Comparison of ENCODE assay signal across 14 mouse cellular contexts in genomic region chr11:76349833-76350232, GRCm38 (mm10). TPM values are rescaled to one million over a fixed set of nuclear protein-coding genes. Genes with fewer than 3 reads are reported as not detected.
DNase-seq lines count a peak whose midpoint lies in the region; ATAC-seq and TF ChIP-seq lines count a peak whose summit lies in the region.
"Had no signal": no experiment of that assay in that cellular context is flagged by ENCODE, and none has a peak within 500 bp of the region (broad histone marks: within the 10 kb centered on the region; RNA-seq: fewer than 3 reads in every experiment).

No protein-coding gene starts in this region.

- TF ChIP-seq POLR2A in ES-Bruce4 (IDR thresholded peaks at IDR 0.05; ENCODE audit: insufficient read depth, low read length): no peak
- TF ChIP-seq POLR2A in lung, adult 2 months (IDR thresholded peaks at IDR 0.05; ENCODE audit: borderline replicate concordance, extremely low read depth, low read depth, low read length): no peak

- H3K27ac ChIP-seq in hindbrain, embryonic 11.5 days (ENCODE audit: low read depth, low read length): peak overlapping the region; percentile 34; the same call in 1 of the 2 replicates
- H3K27ac ChIP-seq in hindbrain, postnatal 0 days: no peak overlapping the region
- H3K27ac ChIP-seq in ES-Bruce4 (ENCODE audit: insufficient read depth, low read length): peak overlapping the region; percentile 0; the same call in 1 of the 2 replicates
- H3K27ac ChIP-seq in embryonic facial prominence, embryonic 13.5 days: peak overlapping the region; percentile 60; the same call in 1 of the 2 replicates
- peak overlapping the region; percentile 70; the same call in 1 of the 2 replicates for H3K27ac ChIP-seq in limb, embryonic 13.5 days
- H3K27ac ChIP-seq: left cerebral cortex, adult 2 months; liver, embryonic 12.5 days had no signal

- TF ChIP-seq EP300 in ES-Bruce4 (IDR thresholded peaks at IDR 0.05; ENCODE audit: insufficient read depth, low read depth, low read length): no peak

- intact Hi-C loops in gastrocnemius, postnatal 36 days (cut with DNase I): no loop called here

- ATAC-seq in hindbrain, embryonic 11.5 days (ENCODE audit: low FRiP score): no peak
- no peak for ATAC-seq in hindbrain, postnatal 0 days
- no peak for ATAC-seq in embryonic facial prominence, embryonic 13.5 days (ENCODE audit: insufficient number of reproducible peaks, insufficient read depth, low FRiP score, low TSS enrichment, low read depth)
- no peak for ATAC-seq in limb, embryonic 13.5 days (ENCODE audit: low FRiP score, low read depth)
- ATAC-seq: intestine, embryonic 16.5 days; liver, embryonic 12.5 days had no signal

- H3K9me3 ChIP-seq in hindbrain, embryonic 11.5 days (ENCODE audit: control insufficient read depth, low read length): no peaks in the 10 kb centered on the region
- H3K9me3 ChIP-seq in hindbrain, postnatal 0 days (ENCODE audit: low read length): no peaks in the 10 kb centered on the region
- H3K9me3 ChIP-seq in ES-Bruce4 (replicated peaks; ENCODE audit: control insufficient read depth, insufficient read depth, low read length, poor library complexity, severe bottlenecking): no peaks in the 10 kb centered on the region
- H3K9me3 ChIP-seq in embryonic facial prominence, embryonic 13.5 days: no peaks in the 10 kb centered on the region
- no peaks in the 10 kb centered on the region for H3K9me3 ChIP-seq in limb, embryonic 13.5 days
- H3K9me3 ChIP-seq: liver, embryonic 12.5 days had no signal

- H3K27me3 ChIP-seq in hindbrain, embryonic 11.5 days (ENCODE audit: control insufficient read depth, insufficient read depth, low read length): no peaks in the 10 kb centered on the region
- H3K27me3 ChIP-seq in hindbrain, postnatal 0 days (ENCODE audit: insufficient read depth, low read length): no peaks in the 10 kb centered on the region
- no peaks in the 10 kb centered on the region for H3K27me3 ChIP-seq in ES-Bruce4 (ENCODE audit: control insufficient read depth, insufficient read depth, low read length, poor library complexity, severe bottlenecking)
- H3K27me3 ChIP-seq in embryonic facial prominence, embryonic 13.5 days: no peaks in the 10 kb centered on the region
- no peaks in the 10 kb centered on the region for H3K27me3 ChIP-seq in limb, embryonic 13.5 days
- H3K27me3 ChIP-seq: liver, embryonic 12.5 days had no signal

- WGBS in hindbrain, embryonic 11.5 days: 51% methylated on average over 5 of the region's 5 CpGs
- 41% methylated on average over 5 of the region's 5 CpGs for WGBS in hindbrain, postnatal 0 days
- WGBS in embryonic facial prominence, embryonic 13.5 days: 51% methylated on average over 5 of the region's 5 CpGs
- WGBS in limb, embryonic 13.5 days: 51% methylated on average over 5 of the region's 5 CpGs
- WGBS in lung, adult 2 months: 80% methylated on average over 5 of the region's 5 CpGs

- no peak overlapping the region for H3K4me2 ChIP-seq in hindbrain, embryonic 11.5 days (replicated peaks; ENCODE audit: low read depth, low read length)
- no peak overlapping the region for H3K4me2 ChIP-seq in hindbrain, postnatal 0 days (ENCODE audit: low read depth, low read length)
- H3K4me2 ChIP-seq in embryonic facial prominence, embryonic 13.5 days: peak overlapping the region; percentile 16; the same call in 1 of the 2 replicates
- peak overlapping the region; percentile 7; the same call in 1 of the 2 replicates for H3K4me2 ChIP-seq in limb, embryonic 13.5 days (replicated peaks)
- H3K4me2 ChIP-seq: liver, embryonic 12.5 days had no signal

- TF ChIP-seq CTCF in hindbrain, postnatal 0 days (IDR thresholded peaks at IDR 0.05; ENCODE audit: low read depth): no peak
- TF ChIP-seq CTCF in ES-Bruce4 (IDR thresholded peaks at IDR 0.05; ENCODE audit: low read depth, low read length): no peak
- no peak for TF ChIP-seq CTCF in lung, adult 2 months (IDR thresholded peaks at IDR 0.05; ENCODE audit: insufficient read depth, low read length)

- H3K36me3 ChIP-seq in hindbrain, embryonic 11.5 days (ENCODE audit: control insufficient read depth, insufficient read depth, low read length): no peaks in the 10 kb centered on the region
- H3K36me3 ChIP-seq in hindbrain, postnatal 0 days (ENCODE audit: insufficient read depth, low read length): no peaks in the 10 kb centered on the region
- H3K36me3 ChIP-seq in ES-Bruce4 (ENCODE audit: control insufficient read depth, insufficient read depth, low read length, poor library complexity, severe bottlenecking): no peaks in the 10 kb centered on the region
- 0 out of 2 replicates have a peak, but pooled peaks cover 3% of the 10 kb centered on the region for H3K36me3 ChIP-seq in embryonic facial prominence, embryonic 13.5 days
- H3K36me3 ChIP-seq in limb, embryonic 13.5 days: peaks cover 3% of the 10 kb centered on the region; the same call in 1 of the 2 replicates
- H3K36me3 ChIP-seq: liver, embryonic 12.5 days had no signal

- no peak for DNase-seq in hindbrain, embryonic 11.5 days (ENCODE audit: low spot score)
- DNase-seq in hindbrain, postnatal 0 days (ENCODE audit: low spot score): no peak
- no peak for DNase-seq in lung, adult 2 months
- no peak for DNase-seq in gastrocnemius, postnatal 36 days
- DNase-seq: adrenal gland, postnatal 14 days; cerebellum, postnatal 25 days; heart, postnatal 10 days; lung, postnatal 14 days had no signal

- no peak overlapping the region for H3K9ac ChIP-seq in hindbrain, embryonic 11.5 days (ENCODE audit: low read depth, low read length)
- no peak overlapping the region for H3K9ac ChIP-seq in hindbrain, postnatal 0 days (replicated peaks; ENCODE audit: low read length)
- peak overlapping the region; percentile 71 for H3K9ac ChIP-seq in ES-Bruce4 (ENCODE audit: low read depth, poor library complexity, severe bottlenecking)
- no peak overlapping the region for H3K9ac ChIP-seq in embryonic facial prominence, embryonic 13.5 days
- no peak overlapping the region for H3K9ac ChIP-seq in limb, embryonic 13.5 days
- H3K9ac ChIP-seq: liver, embryonic 12.5 days had no signal

- H3K4me3 ChIP-seq in hindbrain, embryonic 11.5 days (ENCODE audit: low read depth, low read length): no peak overlapping the region
- H3K4me3 ChIP-seq in hindbrain, postnatal 0 days (ENCODE audit: low read length): no peak overlapping the region
- H3K4me3 ChIP-seq in ES-Bruce4 (ENCODE audit: low read depth, low read length): no peak overlapping the region
- no peak overlapping the region for H3K4me3 ChIP-seq in embryonic facial prominence, embryonic 13.5 days
- no peak overlapping the region for H3K4me3 ChIP-seq in limb, embryonic 13.5 days
- no peak overlapping the region for H3K4me3 ChIP-seq in lung, adult 2 months (replicated peaks; ENCODE audit: extremely low read depth, low read depth, low read length)
- H3K4me3 ChIP-seq: left cerebral cortex, adult 2 months; liver, embryonic 12.5 days had no signal

- peaks cover 21% of the 10 kb centered on the region for H3K4me1 ChIP-seq in hindbrain, embryonic 11.5 days (replicated peaks; ENCODE audit: control insufficient read depth, insufficient read depth, low read length)
- no peaks in the 10 kb centered on the region for H3K4me1 ChIP-seq in hindbrain, postnatal 0 days (ENCODE audit: insufficient read depth, low read length)
- peaks cover 12% of the 10 kb centered on the region for H3K4me1 ChIP-seq in ES-Bruce4 (ENCODE audit: control insufficient read depth, insufficient read depth, low read length)
- peaks cover 70% of the 10 kb centered on the region for H3K4me1 ChIP-seq in embryonic facial prominence, embryonic 13.5 days
- peaks cover 64% of the 10 kb centered on the region for H3K4me1 ChIP-seq in limb, embryonic 13.5 days
- no peaks in the 10 kb centered on the region for H3K4me1 ChIP-seq in lung, adult 2 months (ENCODE audit: control insufficient read depth, insufficient read depth, low read length)

RNA-seq across cellular contexts. Expression of gene Nxn, which starts 49.1 kb away (rescaled TPM):
- 40.0 and 45.2 TPM in 2 replicates for polyA plus RNA-seq in hindbrain, embryonic 11.5 days (2014; fragmentation: Nextera tagmentation; extraction: Ambion mirVana)
- total RNA-seq in hindbrain, postnatal 0 days (2014; rRNA removed): 36.6 and 41.3 TPM in 2 replicates
- 21.2 and 22.3 TPM in 2 replicates for polyA plus RNA-seq in hindbrain, postnatal 0 days (2015; fragmentation: Nextera tagmentation; extraction: Ambion mirVana)
- polyA plus RNA-seq in ES-Bruce4 (2011; ENCODE audit: insufficient read depth, insufficient read length, low read depth, missing spikeins): 51.7 and 57.7 TPM in 2 replicates
- 76.8 and 77.6 TPM in 2 replicates for polyA plus RNA-seq in embryonic facial prominence, embryonic 13.5 days (2015; fragmentation: Nextera tagmentation; extraction: Ambion mirVana)
- 55.4 and 57.6 TPM in 2 replicates for polyA plus RNA-seq in limb, embryonic 13.5 days (2015; fragmentation: Nextera tagmentation; extraction: Ambion mirVana)
- 16.0 and 19.1 TPM in 2 replicates for polyA plus RNA-seq in lung, adult 2 months (2012; rRNA removed)
- 10 to 100 TPM; 26.3 to 37.3 TPM for total RNA-seq in gastrocnemius, postnatal 36 days (2021)

RNA-seq across cellular contexts. Expression of gene Timm22, which starts 56.9 kb away (rescaled TPM):
- 113 and 116 TPM in 2 replicates for polyA plus RNA-seq in hindbrain, embryonic 11.5 days (2014; fragmentation: Nextera tagmentation; extraction: Ambion mirVana)
- total RNA-seq in hindbrain, postnatal 0 days (2014; rRNA removed): 49.8 and 112 TPM in 2 replicates
- 104 and 106 TPM in 2 replicates for polyA plus RNA-seq in hindbrain, postnatal 0 days (2015; fragmentation: Nextera tagmentation; extraction: Ambion mirVana)
- polyA plus RNA-seq in ES-Bruce4 (2011; ENCODE audit: insufficient read depth, insufficient read length, low read depth, missing spikeins): 16.9 and 19.1 TPM in 2 replicates
- 111 and 130 TPM in 2 replicates for polyA plus RNA-seq in embryonic facial prominence, embryonic 13.5 days (2015; fragmentation: Nextera tagmentation; extraction: Ambion mirVana)
- polyA plus RNA-seq in limb, embryonic 13.5 days (2015; fragmentation: Nextera tagmentation; extraction: Ambion mirVana): 125 and 126 TPM in 2 replicates
- polyA plus RNA-seq in lung, adult 2 months (2012; rRNA removed): 9.8 and 10.5 TPM in 2 replicates
- 10 to 100 TPM; 34.3 to 36.2 TPM for total RNA-seq in gastrocnemius, postnatal 36 days (2021)

Comparison
In these comparisons a context has a peak if more than half of its experiments do, and no peak if none do; other contexts are left out.
1. H3K4me2 ChIP-seq: peak in embryonic facial prominence, embryonic 13.5 days (single experiment) and limb, embryonic 13.5 days (single experiment); none in hindbrain, embryonic 11.5 days (single experiment) and hindbrain, postnatal 0 days (single experiment).